Mouse (Mus musculus) lung, postnatal 0 days (tissue): ENCODE measurements around the gene Gm49336.

Experiments
- CTCF ChIP-seq: IDR thresholded peaks from 2 replicates; pipeline ENCODE4 v1.5.1; 2016; ENCODE audit warnings: antibody characterized with exemption, mild to moderate bottlenecking
- EP300 ChIP-seq: IDR thresholded peaks from 2 replicates; pipeline ENCODE4 v1.6.1; 2016; ENCODE audit warnings: antibody characterized with exemption, mild to moderate bottlenecking, control low read depth

- TF ChIP-seq EP300 (no peak), CTCF (no peak)
These were observed 73.4 kb downstream of the Gm49336 start for GRCm38 (mm10) chr14:60177614-60178570.
